Mouse (Mus musculus): ENCODE data around the gene Nlrp6.

Nlrp6 gene

DNA sequence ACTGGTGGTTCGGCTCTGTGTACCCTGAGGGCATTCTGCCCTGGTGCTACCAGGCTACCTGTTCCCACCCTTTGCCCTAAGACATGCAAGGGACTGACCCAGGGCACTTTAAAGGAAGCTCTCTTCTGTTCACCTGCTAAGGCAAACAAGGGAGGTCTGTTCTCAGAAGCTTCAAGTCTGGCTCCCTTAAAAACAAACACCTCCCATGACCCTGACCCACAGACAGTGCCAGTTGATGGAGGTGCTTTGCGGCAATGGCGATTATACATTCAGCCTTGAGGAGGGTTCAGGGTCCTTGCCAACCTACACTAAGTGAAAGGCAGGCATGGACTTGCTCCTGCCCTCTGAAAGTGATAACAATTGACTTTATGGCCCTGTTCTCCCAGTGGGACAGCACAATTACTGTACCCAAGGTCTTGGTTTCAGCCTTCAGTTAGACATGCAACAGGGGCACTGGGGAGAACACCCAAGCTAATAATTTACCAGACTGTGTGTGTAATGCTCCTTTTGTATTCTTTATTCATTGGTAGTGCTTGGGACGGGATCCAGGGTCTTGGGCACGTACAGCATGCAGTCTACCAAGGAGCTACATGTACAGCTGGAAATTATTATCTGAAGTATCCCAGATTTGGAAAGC, 7.7 kb upstream of the Nlrp6 start:
- no peak for DNase-seq

DNA sequence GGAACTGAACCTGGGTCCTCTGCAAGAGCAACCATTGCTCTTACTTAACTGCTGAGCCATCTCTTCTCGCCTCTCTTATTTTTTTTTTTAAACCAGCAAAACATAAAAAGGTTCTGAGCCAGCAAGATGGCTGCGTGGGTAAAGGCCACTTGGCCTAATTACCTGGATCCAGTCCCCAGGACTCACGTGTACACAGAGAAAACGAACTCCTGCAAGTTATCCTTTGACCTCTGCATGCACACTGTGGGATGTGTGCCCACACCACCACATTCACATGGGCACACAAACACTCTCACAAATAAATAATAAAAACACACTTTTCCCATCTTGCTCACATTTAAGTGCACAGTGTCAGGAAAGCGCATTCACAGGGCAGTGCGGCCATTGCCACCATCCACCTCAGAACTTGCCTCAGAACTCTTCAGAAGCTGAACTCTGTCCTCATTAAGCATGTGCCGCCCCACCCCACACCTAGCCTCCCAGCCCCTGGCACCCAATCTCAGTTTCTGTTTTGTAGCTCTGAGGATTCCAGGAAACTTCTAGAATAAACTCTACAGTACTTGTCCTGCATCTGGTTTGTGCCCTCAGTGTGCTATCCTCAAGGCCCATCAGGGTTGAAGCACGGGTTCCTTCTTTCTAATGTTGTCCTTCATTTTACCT, 6.5 kb upstream of the Nlrp6 start:
- no peak for DNase-seq

DNA sequence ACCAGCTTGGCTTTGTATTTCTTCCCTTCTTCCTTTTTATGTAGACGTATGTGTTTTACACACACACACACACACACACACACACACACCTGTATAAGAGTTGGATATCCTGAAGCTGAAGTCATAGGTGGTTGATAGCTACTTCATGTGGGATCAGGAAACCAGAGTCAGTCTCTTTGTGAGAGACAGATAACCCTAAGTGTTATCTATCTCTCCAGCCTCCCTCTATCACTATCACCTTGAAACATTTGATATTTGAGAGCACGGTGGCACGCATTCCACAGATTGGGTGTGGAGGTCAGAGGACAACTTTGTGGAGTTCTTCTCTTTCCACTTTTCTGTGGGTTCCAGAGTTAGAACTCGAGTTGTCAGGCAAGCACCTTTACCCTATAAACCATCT, 791 bp upstream of the Nlrp6 start:
- DNase-seq = no peak

DNA sequence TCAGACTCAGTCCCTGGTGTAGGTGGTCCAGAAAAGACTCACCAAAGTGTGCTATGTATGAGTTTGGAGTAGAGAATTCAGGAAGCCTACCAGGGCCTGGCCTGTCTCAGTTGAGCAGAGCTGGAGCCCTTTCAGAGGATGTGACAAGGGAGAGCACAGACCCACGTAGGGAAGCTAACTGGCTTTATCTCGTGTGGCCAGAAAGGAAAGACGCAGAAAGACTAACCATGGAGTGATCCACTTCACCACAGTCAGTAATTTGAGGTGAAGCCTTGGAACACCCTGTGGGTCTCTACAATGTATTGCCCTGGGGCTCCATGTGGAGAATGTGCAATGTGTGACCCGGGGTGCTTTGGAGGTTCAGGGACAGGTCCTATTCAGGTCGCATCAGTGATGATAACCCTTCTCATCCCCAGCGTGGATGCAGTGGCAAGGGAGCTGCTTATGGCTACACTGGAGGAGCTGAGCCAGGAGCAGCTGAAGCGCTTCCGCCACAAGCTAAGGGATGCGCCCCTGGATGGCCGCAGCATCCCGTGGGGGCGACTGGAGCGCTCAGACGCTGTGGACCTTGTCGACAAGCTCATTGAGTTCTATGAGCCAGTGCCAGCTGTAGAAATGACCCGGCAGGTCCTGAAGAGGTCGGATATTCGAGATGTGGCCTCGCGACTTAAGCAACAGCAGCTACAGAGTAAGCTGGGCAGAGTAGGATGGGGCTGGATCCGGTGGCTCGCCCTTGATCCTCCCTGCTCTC, 698 bp downstream of the Nlrp6 start:
- DNase-seq = no peak

DNA sequence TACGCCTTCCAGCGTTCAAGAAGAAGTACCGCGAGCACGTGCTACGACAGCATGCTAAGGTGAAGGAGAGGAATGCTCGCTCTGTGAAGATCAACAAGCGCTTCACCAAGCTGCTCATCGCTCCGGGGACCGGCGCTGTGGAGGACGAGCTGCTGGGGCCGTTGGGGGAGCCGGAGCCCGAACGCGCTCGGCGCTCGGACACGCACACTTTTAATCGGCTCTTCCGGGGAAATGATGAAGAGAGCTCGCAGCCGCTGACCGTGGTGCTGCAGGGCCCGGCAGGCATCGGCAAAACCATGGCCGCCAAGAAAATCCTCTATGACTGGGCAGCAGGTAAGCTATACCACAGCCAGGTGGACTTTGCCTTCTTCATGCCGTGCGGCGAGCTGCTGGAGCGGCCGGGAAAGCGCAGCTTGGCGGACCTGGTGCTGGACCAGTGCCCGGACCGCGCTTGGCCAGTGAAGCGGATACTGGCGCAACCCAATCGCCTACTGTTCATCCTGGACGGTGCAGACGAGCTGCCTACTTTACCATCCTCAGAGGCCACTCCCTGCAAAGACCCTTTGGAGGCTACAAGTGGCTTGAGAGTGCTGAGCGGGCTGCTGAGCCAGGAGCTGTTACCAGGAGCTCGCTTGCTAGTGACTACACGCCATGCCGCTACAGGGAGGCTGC, 1.8 kb downstream of the Nlrp6 start:
- peak; percentile 56 for DNase-seq

DNA sequence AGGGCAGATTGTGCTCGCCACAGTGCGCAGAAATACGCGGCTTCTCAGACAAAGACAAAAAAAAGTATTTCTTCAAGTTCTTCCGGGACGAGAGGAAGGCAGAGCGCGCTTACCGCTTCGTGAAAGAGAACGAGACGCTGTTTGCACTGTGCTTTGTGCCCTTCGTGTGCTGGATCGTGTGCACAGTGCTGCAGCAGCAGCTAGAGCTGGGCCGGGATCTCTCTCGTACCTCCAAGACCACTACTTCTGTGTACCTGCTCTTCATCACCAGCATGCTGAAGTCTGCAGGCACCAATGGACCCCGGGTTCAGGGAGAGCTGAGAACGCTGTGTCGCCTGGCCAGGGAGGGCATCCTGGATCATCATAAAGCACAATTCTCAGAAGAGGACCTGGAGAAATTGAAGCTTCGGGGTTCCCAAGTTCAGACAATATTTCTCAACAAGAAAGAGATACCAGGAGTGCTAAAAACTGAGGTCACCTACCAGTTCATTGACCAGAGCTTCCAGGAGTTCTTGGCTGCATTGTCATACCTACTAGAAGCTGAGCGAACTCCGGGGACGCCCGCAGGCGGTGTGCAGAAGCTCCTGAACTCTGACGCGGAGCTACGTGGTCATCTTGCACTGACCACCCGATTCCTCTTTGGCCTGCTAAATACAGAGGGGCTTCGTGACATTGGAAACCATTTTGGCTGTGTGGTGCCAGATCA, 2.5 kb downstream of the Nlrp6 start:
- DNase-seq = no peak

GRCm38 (mm10) chr7:140927181-140927580, 6.5 kb downstream of the Nlrp6 start:
- no peak for DNase-seq

GRCm38 (mm10) chr7:140938436-140938835, 17.7 kb downstream of the Nlrp6 start:
- no peak for DNase-seq

- DNase-seq = no peak
Observed at GRCm38 (mm10) chr7:140938896-140939295, 18.2 kb downstream of the Nlrp6 start.

DNA sequence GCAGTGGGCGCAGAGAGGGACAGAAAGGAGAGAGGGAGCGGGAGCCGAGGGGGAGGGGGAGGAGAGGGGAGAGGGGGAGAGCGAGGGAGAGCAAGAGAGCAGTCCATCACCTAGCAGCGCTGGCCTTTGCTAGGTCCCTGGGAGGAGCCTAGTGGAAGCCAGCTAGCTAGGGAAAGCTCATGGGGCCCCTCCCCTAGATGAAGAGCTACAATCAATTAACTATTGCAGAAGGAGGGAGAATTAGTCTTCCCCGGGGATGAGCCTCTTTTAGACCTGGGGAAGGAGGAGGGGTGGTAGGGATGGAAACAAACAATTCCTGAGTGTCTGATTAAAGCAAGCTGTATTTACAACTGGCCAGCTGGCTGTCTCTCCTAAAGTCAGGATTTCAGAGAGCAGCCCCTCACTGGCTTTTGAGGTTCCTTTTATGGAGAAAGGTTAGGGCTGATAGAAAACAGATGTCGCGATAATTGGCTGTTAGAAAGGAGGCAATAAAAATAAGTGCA, 19.0 kb downstream of the Nlrp6 start:
- DNase-seq = no peak

DNA sequence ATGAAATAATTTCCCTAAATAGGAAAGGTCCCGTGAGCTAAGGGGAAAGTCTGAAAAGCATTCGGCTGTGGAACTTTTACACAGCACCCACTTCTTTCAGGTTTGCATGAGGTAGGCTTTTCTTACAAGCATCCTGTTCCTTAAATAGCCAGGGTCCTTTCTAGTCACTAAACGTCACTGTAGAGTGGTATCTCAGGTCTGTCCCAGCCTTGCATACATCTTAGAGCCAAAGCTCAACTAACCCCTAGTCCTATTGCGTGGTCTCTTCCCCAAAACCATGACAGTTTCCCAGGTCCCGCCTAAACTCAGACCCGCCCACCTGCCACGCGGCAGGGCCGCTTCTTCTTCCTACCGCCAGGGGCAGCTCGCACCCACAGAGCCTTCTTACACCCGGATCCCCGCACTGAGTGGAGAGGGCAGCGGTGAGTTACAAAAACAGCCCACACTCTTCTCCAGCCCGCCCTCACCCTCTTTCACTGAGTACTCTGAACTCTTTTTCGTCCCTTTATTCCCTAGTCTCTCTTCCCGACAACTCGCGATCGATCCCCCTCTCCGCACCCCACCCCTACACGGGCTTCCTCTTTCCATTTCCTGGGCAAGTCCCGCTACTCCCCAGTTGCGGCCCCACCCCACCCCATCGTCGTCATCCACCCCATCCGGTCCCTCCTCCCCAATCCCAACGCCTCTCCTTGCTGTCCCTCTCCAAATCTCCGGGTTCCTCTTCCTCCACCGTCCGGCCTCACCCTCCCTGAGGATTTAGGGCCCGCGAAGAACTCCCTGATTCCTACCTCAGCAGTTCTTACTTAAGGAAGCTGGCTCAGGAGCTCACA, 20.7 kb downstream of the Nlrp6 start, which contains the start of gene Pgghg:
Pgghg (plus strand) TSS at position 170 of the 830 bp plus-strand sequence.
- DNase-seq = peak; percentile 69

DNA sequence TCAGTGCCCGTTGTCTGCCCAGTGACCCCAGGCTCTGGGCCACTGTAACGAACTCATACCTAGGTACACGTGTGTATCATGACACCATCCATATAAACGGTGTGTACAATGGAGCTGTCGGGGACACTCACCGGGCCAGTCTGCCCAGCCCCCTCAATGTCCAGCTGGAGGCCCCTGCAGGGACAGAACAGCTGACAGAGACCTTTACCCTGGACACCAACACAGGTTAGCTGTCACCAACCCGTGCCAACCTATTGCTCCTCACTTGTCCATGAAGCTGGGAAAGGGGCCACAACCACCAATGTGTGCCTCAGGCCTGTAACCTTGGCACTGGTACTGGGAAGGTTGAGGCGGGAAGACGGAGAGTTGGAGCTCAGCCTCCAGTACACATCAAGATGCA, 21.6 kb downstream of the Nlrp6 start:
- no peak for DNase-seq

DNA sequence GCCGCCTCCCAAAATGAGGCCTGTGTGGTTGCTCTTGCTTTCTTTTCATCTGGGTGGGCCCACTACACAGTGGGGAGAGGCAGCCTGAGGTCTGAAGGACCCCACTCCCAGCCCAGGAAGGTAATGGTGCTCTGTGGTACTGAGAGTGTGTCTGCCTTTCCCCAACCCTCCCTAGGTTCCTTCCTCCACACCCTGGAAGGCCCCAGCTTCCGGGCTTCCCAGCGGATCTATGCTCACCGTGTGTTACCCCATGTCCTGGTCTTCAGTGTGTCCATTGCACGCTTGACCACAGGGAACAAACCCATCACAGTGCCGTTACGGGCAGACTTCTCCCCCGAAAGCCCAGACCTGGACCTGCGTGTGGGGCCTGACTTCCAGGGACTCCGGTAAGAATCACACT, 22.1 kb downstream of the Nlrp6 start:
- DNase-seq = no peak

DNA sequence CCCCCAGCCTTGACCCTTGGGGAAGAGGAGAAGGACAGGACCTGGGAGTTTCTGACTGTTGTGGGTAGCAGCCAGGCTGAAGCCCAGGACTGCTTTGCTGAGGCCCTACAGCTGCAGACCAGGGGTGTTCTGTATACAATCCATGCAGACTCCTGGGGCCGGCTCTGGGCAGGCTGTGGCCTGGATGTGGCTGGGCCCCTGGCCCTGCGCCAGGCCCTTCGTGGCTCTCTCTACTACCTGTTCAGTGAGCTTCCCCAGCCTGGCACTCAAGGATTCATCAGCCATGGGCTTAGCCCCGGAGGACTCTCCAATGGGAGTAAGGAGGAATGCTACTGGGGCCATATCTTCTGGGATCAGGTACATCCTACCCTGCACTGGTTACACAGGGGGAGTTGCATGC, 22.7 kb downstream of the Nlrp6 start:
- DNase-seq = no peak

DNA sequence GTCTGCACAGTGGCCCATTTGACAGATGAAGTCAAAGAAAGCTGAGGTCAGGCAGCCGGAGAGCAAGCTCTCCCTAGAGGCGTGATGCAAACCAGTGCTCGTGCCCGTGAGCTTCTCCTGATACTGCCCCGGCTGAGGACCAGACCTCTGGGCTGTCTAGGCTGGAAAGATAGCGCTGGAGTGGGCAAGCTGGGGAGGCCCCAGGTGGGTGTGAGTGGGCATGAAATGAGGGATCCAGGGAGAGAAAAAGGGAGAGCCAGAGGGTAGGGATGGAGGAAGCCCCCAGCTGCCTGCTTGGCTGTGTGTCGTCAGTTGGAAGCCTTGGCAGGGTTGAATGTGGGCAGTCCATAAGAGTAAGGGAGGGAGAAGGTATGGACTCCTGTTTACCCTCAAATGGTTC, 23.5 kb downstream of the Nlrp6 start:
- DNase-seq = no peak

GRCm38 (mm10) chr7:140945247-140945646, 24.5 kb downstream of the Nlrp6 start:
- DNase-seq = no peak

DNA sequence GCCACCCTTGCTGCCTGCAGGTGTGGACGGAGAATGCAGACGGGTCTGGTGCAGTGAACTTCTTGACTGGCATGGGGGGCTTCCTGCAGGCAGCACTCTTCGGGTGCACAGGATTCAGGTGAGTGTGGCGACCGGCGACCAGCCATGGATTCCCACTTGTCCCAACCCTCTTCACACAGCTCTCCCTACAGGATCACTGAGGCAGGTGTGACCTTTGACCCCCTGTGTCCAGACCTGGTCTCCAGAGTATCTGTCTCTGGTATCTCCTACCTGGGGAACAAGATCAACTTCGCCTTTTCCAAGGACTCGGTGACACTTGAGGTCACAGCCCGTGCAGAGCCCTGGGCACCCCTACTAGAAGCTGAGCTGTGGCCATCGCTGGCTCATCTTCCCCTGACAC, 25.6 kb downstream of the Nlrp6 start:
- DNase-seq = no peak

GRCm38 (mm10) chr7:140946980-140947379, 26.3 kb downstream of the Nlrp6 start:
- no peak for DNase-seq

DNA sequence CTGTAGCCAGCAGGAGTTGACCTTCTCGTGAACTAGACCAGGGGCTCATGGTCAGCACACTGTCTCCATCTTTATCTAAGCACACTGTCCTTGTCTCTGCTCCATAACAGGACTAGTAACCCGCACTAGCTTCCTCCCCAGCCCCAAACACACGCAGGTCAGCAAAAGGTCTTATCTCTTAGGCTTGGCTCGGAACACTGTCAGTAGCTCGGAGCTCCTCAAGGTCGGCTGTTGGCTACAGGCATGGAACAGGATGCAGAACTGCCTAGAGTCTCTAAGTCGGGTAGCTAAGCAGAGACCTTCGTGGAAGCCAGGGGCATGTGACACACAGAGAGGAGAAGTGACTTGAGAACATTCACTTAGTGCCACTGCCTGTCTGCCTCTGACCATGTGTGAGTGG, 27.5 kb downstream of the Nlrp6 start:
- no peak for DNase-seq

DNA sequence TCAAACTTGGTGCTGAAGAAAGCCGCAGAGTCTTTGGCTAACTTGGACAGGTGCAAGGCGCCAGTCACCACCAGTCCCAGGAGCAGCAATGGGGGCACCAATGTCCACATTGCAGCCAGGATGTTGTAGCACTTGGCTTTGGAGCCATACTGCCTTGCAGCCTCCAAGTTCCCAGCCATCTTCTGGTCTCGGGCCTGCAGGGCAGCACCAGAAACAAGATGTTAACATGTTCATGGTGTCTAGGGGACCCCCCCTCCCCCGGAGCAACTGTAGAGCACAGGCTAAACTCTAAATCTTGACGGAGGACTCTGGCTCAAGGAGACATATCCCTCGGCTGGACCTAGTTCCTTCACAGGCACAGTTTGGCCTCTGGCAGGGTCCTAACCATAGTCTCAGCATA, 28.6 kb downstream of the Nlrp6 start:
- DNase-seq = no peak

- no peak for DNase-seq
Observed at GRCm38 (mm10) chr7:140949824-140950530, 29.3 kb downstream of the Nlrp6 start, which contains the start of gene Ifitm5. TSS of gene Ifitm5 (minus strand) at chr7:140950291.
